Mouse (Mus musculus) heart, embryonic 12.5 days (tissue): ENCODE data around the gene Fads1. TPM values are rescaled to one million over a fixed set of nuclear protein-coding genes. Genes with fewer than 3 reads are reported as not detected.

Experiments
- microRNA-seq: library from miRNA; unstranded; fragments of <30 nt; microRNA quantifications from one replicate; pipeline ENCODE4, GENCODE M21; 2017
- polyA plus RNA-seq: library from polyadenylated mRNA; unstranded; fragments of >200 nt; fragmentation: Nextera tagmentation; extraction: Ambion mirVana; gene quantifications from 2 replicates; pipeline ENCODE4 v1.2.1, GENCODE M21; 2016

The Fads1 gene
- polyA plus RNA-seq, 1 experiment from 2014 or later, result 72.1 TPM

Small RNAs within 50 kb of the gene (microRNA-seq; reads per million reads assigned to microRNA genes)
- gene Mir6993, result 0.94 reads per million

Other genes starting within 250 kb of the Fads1 start
- gene Fth1, start 202.3 kb upstream of the Fads1 start, polyA plus RNA-seq, result 2,254 and 2,412 TPM in 2 replicates
- 0.32 and 0.34 TPM in 2 replicates for gene Best1, start 181.3 kb upstream of the Fads1 start, polyA plus RNA-seq
- gene Rab3il1, start 181.2 kb upstream of the Fads1 start, polyA plus RNA-seq, result 38.0 and 39.7 TPM in 2 replicates
- 40.7 and 45.2 TPM in 2 replicates for gene Fads3, start 141.3 kb upstream of the Fads1 start, polyA plus RNA-seq
- 64.2 and 66.7 TPM in 2 replicates for gene Fads2, start 81.1 kb upstream of the Fads1 start, polyA plus RNA-seq
- gene Tmem258, start 21.1 kb downstream of the Fads1 start, polyA plus RNA-seq, result 389 TPM in 2 replicates
- gene Fen1, start 21.3 kb downstream of the Fads1 start, polyA plus RNA-seq, result 59.2 and 59.3 TPM in 2 replicates
- gene Myrf, start 57.9 kb downstream of the Fads1 start, polyA plus RNA-seq, result 16.2 and 16.5 TPM in 2 replicates
- gene Dagla, start 122.0 kb downstream of the Fads1 start, polyA plus RNA-seq, result 1.3 and 1.5 TPM in 2 replicates
- 0.59 and 1.3 TPM in 2 replicates for gene Syt7, start 206.2 kb downstream of the Fads1 start, polyA plus RNA-seq